Mouse (Mus musculus): ENCODE results near the gene Magi1. TPM values are rescaled to one million over a fixed set of nuclear protein-coding genes. Genes with fewer than 3 reads are reported as not detected.
A peak's percentile ranks its signal among the peaks of the same experiment; 100 is the strongest.

The Magi1 gene
- total and polyA plus RNA-seq, 2 experiments, result 4.9 to 17.7 TPM

GRCm38 (mm10) chr6:94071676-94072075 is 212.0 kb downstream of the Magi1 start:
- Histone ChIP-seq H3K27ac (replicated peaks; ENCODE audit: insufficient read depth, low read depth, low read length) (no peak overlapping the region), H3K9ac (ENCODE audit: low read depth, low read length) (no peak overlapping the region), H3K4me3 (ENCODE audit: insufficient read depth, low read depth, low read length) (no peak overlapping the region), H3K4me1 (ENCODE audit: control insufficient read depth, insufficient read depth, low read length) (peaks cover 9% of the 10 kb centered on the region), H3K36me3 (ENCODE audit: control insufficient read depth, insufficient read depth, low read length) (no peaks in the 10 kb centered on the region), H3K27me3 (ENCODE audit: control insufficient read depth, insufficient read depth, low read length) (no peaks in the 10 kb centered on the region), H3K79me2 (ENCODE audit: control insufficient read depth, insufficient read depth, low read length) (peaks cover 17% of the 10 kb centered on the region; the same call in 1 of the 2 replicates)
- 91% methylated on average over 5 of the region's 5 CpGs for WGBS
- TF ChIP-seq POLR2A (IDR thresholded peaks at IDR 0.05; ENCODE audit: extremely low read depth, insufficient read depth, low read length) (no peak), CTCF (IDR thresholded peaks at IDR 0.05; ENCODE audit: low read depth, low read length) (no peak)
- no peak for DNase-seq (ENCODE audit: extremely low read depth, low read depth, low spot score)

- 53% methylated on average over 3 of the region's 3 CpGs for WGBS
Observed at GRCm38 (mm10) chr6:94070702-94071101, 213.0 kb downstream of the Magi1 start.

GRCm38 (mm10) chr6:94069421-94069820 is 214.3 kb downstream of the Magi1 start:
- Histone ChIP-seq H3K4me3 (ENCODE audit: insufficient read depth, low read depth, low read length) (no peak overlapping the region), H3K4me1 (ENCODE audit: control insufficient read depth, insufficient read depth, low read length) (peaks cover 14% of the 10 kb centered on the region), H3K36me3 (ENCODE audit: control insufficient read depth, insufficient read depth, low read length) (no peaks in the 10 kb centered on the region), H3K9ac (ENCODE audit: low read depth, low read length) (no peak overlapping the region), H3K79me2 (ENCODE audit: control insufficient read depth, insufficient read depth, low read length) (peaks cover 16% of the 10 kb centered on the region; the same call in 1 of the 2 replicates), H3K27ac (replicated peaks; ENCODE audit: insufficient read depth, low read depth, low read length) (no peak overlapping the region), H3K27me3 (ENCODE audit: control insufficient read depth, insufficient read depth, low read length) (no peaks in the 10 kb centered on the region)
- TF ChIP-seq POLR2A (IDR thresholded peaks at IDR 0.05; ENCODE audit: extremely low read depth, insufficient read depth, low read length) (no peak), CTCF (IDR thresholded peaks at IDR 0.05; ENCODE audit: low read depth, low read length) (no peak)
- DNase-seq (ENCODE audit: extremely low read depth, low read depth, low spot score), result peak; percentile 82
- WGBS, result 23% methylated on average over 3 of the region's 3 CpGs

More at GRCm38 (mm10) chr6:94070702-94071101, 213.0 kb downstream of the Magi1 start:
- Histone ChIP-seq H3K9ac (ENCODE audit: low read depth, low read length) (no peak overlapping the region), H3K79me2 (ENCODE audit: control insufficient read depth, insufficient read depth, low read length) (peaks cover 19% of the 10 kb centered on the region; the same call in 1 of the 2 replicates), H3K36me3 (ENCODE audit: control insufficient read depth, insufficient read depth, low read length) (no peaks in the 10 kb centered on the region), H3K4me3 (ENCODE audit: insufficient read depth, low read depth, low read length) (no peak overlapping the region), H3K27ac (replicated peaks; ENCODE audit: insufficient read depth, low read depth, low read length) (no peak overlapping the region), H3K4me1 (ENCODE audit: control insufficient read depth, insufficient read depth, low read length) (peaks cover 9% of the 10 kb centered on the region), H3K27me3 (ENCODE audit: control insufficient read depth, insufficient read depth, low read length) (no peaks in the 10 kb centered on the region)
- no peak for DNase-seq (ENCODE audit: extremely low read depth, low read depth, low spot score)
- TF ChIP-seq CTCF (IDR thresholded peaks at IDR 0.05; ENCODE audit: low read depth, low read length) (no peak), POLR2A (IDR thresholded peaks at IDR 0.05; ENCODE audit: extremely low read depth, insufficient read depth, low read length) (no peak)

GRCm38 (mm10) chr6:94067741-94068450 is 215.8 kb downstream of the Magi1 start:
- H3K36me3 ChIP-seq (ENCODE audit: control insufficient read depth, insufficient read depth, low read length), result no peaks in the 10 kb centered on the region
- no peak overlapping the region for H3K9ac ChIP-seq (ENCODE audit: low read depth, low read length)
- no peak overlapping the region for H3K4me3 ChIP-seq (ENCODE audit: insufficient read depth, low read depth, low read length)
- H3K27me3 ChIP-seq (ENCODE audit: control insufficient read depth, insufficient read depth, low read length), result no peaks in the 10 kb centered on the region
- peaks cover 14% of the 10 kb centered on the region for H3K4me1 ChIP-seq (ENCODE audit: control insufficient read depth, insufficient read depth, low read length)
- peak; percentile 60 for DNase-seq (ENCODE audit: extremely low read depth, low read depth, low spot score)
- TF ChIP-seq POLR2A (IDR thresholded peaks at IDR 0.05; ENCODE audit: extremely low read depth, insufficient read depth, low read length) (no peak), CTCF (IDR thresholded peaks at IDR 0.05; ENCODE audit: low read depth, low read length) (no peak)
- H3K79me2 ChIP-seq (ENCODE audit: control insufficient read depth, insufficient read depth, low read length), result peaks cover 14% of the 10 kb centered on the region
- H3K27ac ChIP-seq (replicated peaks; ENCODE audit: insufficient read depth, low read depth, low read length), result no peak overlapping the region
- 38% methylated on average over 8 of the region's 8 CpGs for WGBS

GRCm38 (mm10) chr6:94064832-94065231 is 218.9 kb downstream of the Magi1 start:
- H3K79me2 ChIP-seq (ENCODE audit: control insufficient read depth, insufficient read depth, low read length), result peaks cover 18% of the 10 kb centered on the region
- H3K4me3 ChIP-seq (ENCODE audit: insufficient read depth, low read depth, low read length), result no peak overlapping the region
- H3K27me3 ChIP-seq (ENCODE audit: control insufficient read depth, insufficient read depth, low read length), result no peaks in the 10 kb centered on the region
- H3K27ac ChIP-seq (replicated peaks; ENCODE audit: insufficient read depth, low read depth, low read length), result no peak overlapping the region
- H3K36me3 ChIP-seq (ENCODE audit: control insufficient read depth, insufficient read depth, low read length), result no peaks in the 10 kb centered on the region
- TF ChIP-seq CTCF (IDR thresholded peaks at IDR 0.05; ENCODE audit: low read depth, low read length), result no peak
- 27% methylated on average over 4 of the region's 4 CpGs for WGBS
- peaks cover 14% of the 10 kb centered on the region for H3K4me1 ChIP-seq (ENCODE audit: control insufficient read depth, insufficient read depth, low read length)
- DNase-seq (ENCODE audit: extremely low read depth, low read depth, low spot score), result peak; percentile 71
- no peak overlapping the region for H3K9ac ChIP-seq (ENCODE audit: low read depth, low read length)

GRCm38 (mm10) chr6:94063542-94063941 is 220.2 kb downstream of the Magi1 start:
- H3K27me3 ChIP-seq (ENCODE audit: control insufficient read depth, insufficient read depth, low read length), result no peaks in the 10 kb centered on the region
- WGBS, result 94% methylated on average over 4 of the region's 4 CpGs
- H3K36me3 ChIP-seq (ENCODE audit: control insufficient read depth, insufficient read depth, low read length), result no peaks in the 10 kb centered on the region
- H3K9ac ChIP-seq (ENCODE audit: low read depth, low read length), result no peak overlapping the region
- DNase-seq (ENCODE audit: extremely low read depth, low read depth, low spot score), result no peak
- TF ChIP-seq CTCF (IDR thresholded peaks at IDR 0.05; ENCODE audit: low read depth, low read length) (no peak), POLR2A (IDR thresholded peaks at IDR 0.05; ENCODE audit: extremely low read depth, insufficient read depth, low read length) (no peak)
- no peak overlapping the region for H3K4me3 ChIP-seq (ENCODE audit: insufficient read depth, low read depth, low read length)
- peaks cover 7% of the 10 kb centered on the region for H3K4me1 ChIP-seq (ENCODE audit: control insufficient read depth, insufficient read depth, low read length)
- no peak overlapping the region for H3K27ac ChIP-seq (replicated peaks; ENCODE audit: insufficient read depth, low read depth, low read length)
- peaks cover 19% of the 10 kb centered on the region for H3K79me2 ChIP-seq (ENCODE audit: control insufficient read depth, insufficient read depth, low read length)
